Mouse (Mus musculus) hindbrain, embryonic 11.5 days (tissue): ENCODE measurements at regions not wholly inside any gene's neighbourhood (a gene's known extent, or its start where the extent isn't known, plus 50 kb on each side); places are given as distances from the start of the nearest gene placed in this dataset.

Experiments
- ATAC-seq: fragments of 200-750 bp; cut with Nextera tagmentation; 2 replicates; pipeline ENCODE4 v1.8.0; 2017; ENCODE audit warnings: mild to moderate bottlenecking, moderate TSS enrichment, moderate library complexity; ENCODE audit not compliant: low FRiP score
- DNase-seq: peaks from one replicate; pipeline ENCODE4 v3.0.0-alpha.2; 2015; ENCODE audit warnings: low spot score
- H3K27ac ChIP-seq: fragments of 300-500 bp; sonication (generic); 2 replicates; pipeline ENCODE4 v1.5.1; 2014; ENCODE audit warnings: mild to moderate bottlenecking, low read depth, low read length
- H3K27me3 ChIP-seq: fragments of 300-500 bp; sonication (generic); 2 replicates; pipeline ENCODE4 v1.6.1; 2014; ENCODE audit warnings: mild to moderate bottlenecking, low read length, moderate library complexity, mixed read lengths; ENCODE audit not compliant: control insufficient read depth, insufficient read depth
- H3K36me3 ChIP-seq: fragments of 300-500 bp; sonication (generic); 2 replicates; pipeline ENCODE4 v1.6.1; 2014; ENCODE audit warnings: mild to moderate bottlenecking, low read length, moderate library complexity, mixed read lengths; ENCODE audit not compliant: control insufficient read depth, insufficient read depth
- H3K4me1 ChIP-seq: fragments of 300-500 bp; sonication (generic); replicated peaks from 2 replicates; pipeline ENCODE4 v1.6.1; 2014; ENCODE audit warnings: low read length, mixed read lengths; ENCODE audit not compliant: control insufficient read depth, insufficient read depth
- H3K4me2 ChIP-seq: fragments of 300-500 bp; sonication (generic); replicated peaks from 2 replicates; pipeline ENCODE4 v1.6.1; 2014; ENCODE audit warnings: mild to moderate bottlenecking, low read depth, low read length
- H3K4me3 ChIP-seq: fragments of 300-500 bp; sonication (generic); 2 replicates; pipeline ENCODE4 v1.5.1; 2014; ENCODE audit warnings: low read depth, low read length
- H3K9ac ChIP-seq: fragments of 300-500 bp; sonication (generic); 2 replicates; pipeline ENCODE4 v1.6.1; 2014; ENCODE audit warnings: low read depth, low read length
- H3K9me3 ChIP-seq: fragments of 300-500 bp; sonication (generic); 2 replicates; pipeline ENCODE4 v1.6.1; 2016; ENCODE audit warnings: low read length; ENCODE audit not compliant: control insufficient read depth
- WGBS: fragments of 180-500 bp; shearing (Covaris S2); extraction: QIAGEN DNeasy Blood & Tissue Kit; methylation state at CpG from one replicate; pipeline ENCODE4 v1.1.7; 2014; 5-methylcytosine and 5-hydroxymethylcytosine counted together

- H3K4me1 ChIP-seq = no peaks in the 10 kb centered on the region
- 92% methylated on average over 5 of the region's 5 CpGs for WGBS
- no peaks in the 10 kb centered on the region for H3K9me3 ChIP-seq
- H3K9ac ChIP-seq = no peak overlapping the region
- ATAC-seq (no peak), DNase-seq (no peak)
- no peaks in the 10 kb centered on the region for H3K27me3 ChIP-seq
- no peak overlapping the region for H3K4me2 ChIP-seq
- no peak overlapping the region for H3K27ac ChIP-seq
- no peak overlapping the region for H3K4me3 ChIP-seq
- no peaks in the 10 kb centered on the region for H3K36me3 ChIP-seq
Measured at GRCm38 (mm10) chr10:68378212-68378611, 99.7 kb upstream of the Arid5b start.

DNA sequence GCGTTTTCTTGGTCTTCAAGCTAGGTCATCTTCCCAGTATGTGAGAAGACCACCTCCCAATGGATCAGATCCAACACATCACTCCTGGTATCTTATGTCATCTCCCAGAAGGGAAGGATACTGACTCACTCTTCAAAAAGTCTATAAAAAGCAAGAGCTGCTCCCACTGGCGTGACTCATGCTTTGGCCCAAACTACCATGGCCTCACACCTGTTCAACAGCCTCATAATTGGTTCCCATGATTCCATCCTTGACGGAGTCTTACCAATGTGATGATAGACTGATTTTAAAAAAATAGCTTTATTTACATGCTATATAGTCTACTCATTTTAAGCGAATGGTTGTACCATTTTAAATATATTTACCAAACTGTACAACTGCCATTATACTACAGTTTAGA is 98.9 kb upstream of the Arid5b start:
- WGBS = 91% methylated on average over 4 of the region's 4 CpGs
- Histone ChIP-seq H3K36me3 (no peaks in the 10 kb centered on the region), H3K4me1 (no peaks in the 10 kb centered on the region), H3K27ac (no peak overlapping the region), H3K4me2 (no peak overlapping the region), H3K4me3 (no peak overlapping the region), H3K9ac (no peak overlapping the region), H3K27me3 (no peaks in the 10 kb centered on the region), H3K9me3 (no peaks in the 10 kb centered on the region)
- ATAC-seq (no peak), DNase-seq (no peak)

DNA sequence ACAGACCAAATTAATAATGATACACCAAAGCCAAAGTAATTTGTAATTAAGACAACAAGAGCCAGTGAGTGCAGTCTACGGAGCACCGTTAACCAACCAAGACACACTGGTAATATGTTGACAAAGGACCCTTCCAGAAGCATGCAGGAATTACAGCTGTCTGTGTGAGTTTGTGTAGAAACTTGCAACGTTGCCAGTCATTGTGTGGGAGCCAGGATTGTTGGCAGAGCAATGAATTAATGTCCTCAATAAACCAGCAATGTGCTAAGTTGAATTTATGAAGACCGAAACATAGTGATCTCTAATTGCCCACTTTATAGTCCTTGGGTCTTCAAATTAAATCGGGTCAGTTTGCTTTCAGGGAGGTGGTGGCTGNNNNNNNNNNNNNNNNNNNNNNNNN is 95.3 kb upstream of the Arid5b start:
- H3K9ac ChIP-seq = no peak overlapping the region
- no peak overlapping the region for H3K4me2 ChIP-seq
- no peak for DNase-seq

GRCm38 (mm10) chr10:68371785-68372184 is 93.2 kb upstream of the Arid5b start:
- H3K9me3 ChIP-seq = no peaks in the 10 kb centered on the region
- no peak overlapping the region for H3K27ac ChIP-seq
- no peak overlapping the region for H3K9ac ChIP-seq
- H3K36me3 ChIP-seq = no peaks in the 10 kb centered on the region
- no peak overlapping the region for H3K4me3 ChIP-seq
- H3K4me2 ChIP-seq = no peak overlapping the region
- ATAC-seq = no peak
- H3K27me3 ChIP-seq = no peaks in the 10 kb centered on the region
- no peaks in the 10 kb centered on the region for H3K4me1 ChIP-seq
- DNase-seq = no peak
- whole genome bisulfite sequencing = 92% methylated on average over 6 of the region's 6 CpGs

More for the DNA sequence above, 95.3 kb upstream of the Arid5b start:
- Histone ChIP-seq H3K27me3 (no peaks in the 10 kb centered on the region), H3K36me3 (no peaks in the 10 kb centered on the region), H3K4me1 (no peaks in the 10 kb centered on the region), H3K27ac (no peak overlapping the region), H3K9me3 (no peaks in the 10 kb centered on the region), H3K4me3 (no peak overlapping the region)
- no peak for ATAC-seq
- WGBS = 91% methylated on average over 5 of the region's 5 CpGs

- no peak for ATAC-seq
Measured at GRCm38 (mm10) chr10:68370986-68371385, 92.4 kb upstream of the Arid5b start.

DNA sequence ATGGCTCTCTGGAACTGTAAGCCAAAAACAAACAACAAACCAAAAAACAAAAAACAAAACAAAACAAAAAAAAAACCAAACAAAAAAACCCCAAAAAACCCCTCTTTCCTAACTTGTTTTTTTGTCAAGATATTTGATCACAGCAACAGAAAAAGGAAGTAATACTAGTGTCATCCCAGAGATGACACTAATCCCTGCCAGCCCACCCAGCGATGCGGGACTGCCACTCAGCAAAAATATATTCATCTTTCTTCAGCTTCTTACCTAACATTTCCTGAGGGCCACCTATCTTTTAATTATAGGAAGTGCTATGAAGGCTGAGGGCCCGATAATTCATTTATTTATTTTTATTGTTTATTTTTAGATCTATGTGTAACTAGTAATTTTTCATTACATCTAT is 88.3 kb upstream of the Arid5b start:
- WGBS = 87% methylated on average over 3 of the region's 3 CpGs
- H3K36me3 ChIP-seq = no peaks in the 10 kb centered on the region

More at GRCm38 (mm10) chr10:68370986-68371385, 92.4 kb upstream of the Arid5b start:
- H3K9ac ChIP-seq = no peak overlapping the region
- 90% methylated on average over 8 of the region's 8 CpGs for WGBS
- no peak overlapping the region for H3K27ac ChIP-seq
- H3K4me2 ChIP-seq = no peak overlapping the region
- DNase-seq = no peak
- H3K9me3 ChIP-seq = no peaks in the 10 kb centered on the region
- no peaks in the 10 kb centered on the region for H3K36me3 ChIP-seq
- H3K4me3 ChIP-seq = no peak overlapping the region
- no peaks in the 10 kb centered on the region for H3K4me1 ChIP-seq
- no peaks in the 10 kb centered on the region for H3K27me3 ChIP-seq

DNA sequence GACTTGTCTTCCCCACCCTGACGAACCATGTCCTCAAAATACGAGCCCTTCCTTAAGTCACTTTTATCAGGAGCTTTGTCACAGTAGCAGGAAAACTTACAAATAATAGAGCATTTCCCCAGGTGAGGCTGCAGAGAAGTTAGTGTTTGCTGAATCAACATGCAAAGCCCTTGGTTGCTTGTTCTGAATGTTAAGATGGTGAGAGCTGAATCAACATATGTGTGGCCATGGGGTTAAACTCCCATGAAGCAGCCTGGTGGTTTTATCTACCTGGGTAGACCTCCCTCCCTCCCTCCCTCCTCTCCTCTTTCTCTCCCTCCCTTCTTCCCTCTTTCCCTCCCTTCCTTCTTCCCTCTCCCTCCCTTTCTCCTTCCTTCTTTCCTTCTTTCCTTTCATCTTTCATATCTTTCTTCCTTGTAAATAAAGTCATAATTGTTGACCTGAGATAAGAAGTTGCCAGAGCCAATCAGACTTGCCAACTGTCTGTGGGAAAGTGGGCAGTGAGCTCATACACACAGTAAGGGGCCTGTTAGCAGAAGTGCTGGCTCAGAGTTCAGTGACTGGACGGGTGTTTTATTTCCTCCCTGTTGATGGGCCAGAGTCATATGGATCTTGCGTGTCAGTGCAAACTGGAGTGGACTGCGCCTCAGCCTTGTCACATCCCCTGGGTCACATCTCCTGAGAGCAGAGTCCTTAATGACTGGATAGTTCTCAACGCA is 82.4 kb upstream of the Arid5b start:
- 84% methylated on average over 6 of the region's 6 CpGs for WGBS
- H3K4me3 ChIP-seq = no peak overlapping the region
- no peak overlapping the region for H3K27ac ChIP-seq
- H3K9me3 ChIP-seq = no peaks in the 10 kb centered on the region
- DNase-seq = no peak
- no peak overlapping the region for H3K9ac ChIP-seq
- no peak for ATAC-seq
- no peaks in the 10 kb centered on the region for H3K27me3 ChIP-seq
- H3K4me2 ChIP-seq = no peak overlapping the region
- H3K4me1 ChIP-seq = no peaks in the 10 kb centered on the region
- no peaks in the 10 kb centered on the region for H3K36me3 ChIP-seq

More for the DNA sequence above, 88.3 kb upstream of the Arid5b start:
- Histone ChIP-seq H3K4me3 (no peak overlapping the region), H3K4me2 (no peak overlapping the region), H3K9me3 (no peaks in the 10 kb centered on the region), H3K4me1 (no peaks in the 10 kb centered on the region), H3K27ac (no peak overlapping the region), H3K27me3 (no peaks in the 10 kb centered on the region), H3K9ac (no peak overlapping the region)
- ATAC-seq (no peak), DNase-seq (no peak)

GRCm38 (mm10) chr10:68359135-68359534 is 80.6 kb upstream of the Arid5b start:
- H3K4me1 ChIP-seq = no peaks in the 10 kb centered on the region
- H3K9ac ChIP-seq = no peak overlapping the region
- DNase-seq (no peak), ATAC-seq (no peak)
- H3K27me3 ChIP-seq = no peaks in the 10 kb centered on the region
- H3K36me3 ChIP-seq = no peaks in the 10 kb centered on the region
- no peaks in the 10 kb centered on the region for H3K9me3 ChIP-seq
- no peak overlapping the region for H3K4me3 ChIP-seq
- H3K4me2 ChIP-seq = no peak overlapping the region
- H3K27ac ChIP-seq = no peak overlapping the region
- 100% methylated on average over 2 of the region's 2 CpGs for WGBS

- Histone ChIP-seq H3K4me1 (no peaks in the 10 kb centered on the region), H3K9me3 (no peaks in the 10 kb centered on the region), H3K9ac (no peak overlapping the region), H3K4me3 (no peak overlapping the region), H3K27ac (no peak overlapping the region), H3K36me3 (no peaks in the 10 kb centered on the region), H3K27me3 (no peaks in the 10 kb centered on the region), H3K4me2 (no peak overlapping the region)
- no peak for DNase-seq
- 72% methylated on average over 6 of the region's 6 CpGs for WGBS
- ATAC-seq = no peak
Measured at GRCm38 (mm10) chr10:68356973-68357372, 78.4 kb upstream of the Arid5b start.
